ENCODE assay signal across 8 mouse cellular contexts in genomic region chr6:92244591-92244990, GRCm38 (mm10). TPM values are rescaled to one million over a fixed set of nuclear protein-coding genes. Genes with fewer than 3 reads are reported as not detected.
DNase-seq lines count a peak whose midpoint lies in the region; ATAC-seq and TF ChIP-seq lines count a peak whose summit lies in the region.

TSS of gene Trh (minus strand) at chr6:92244650.

- peak within 1 kb of the TSS; percentile 55 for H3K4me2 ChIP-seq in liver, embryonic 11.5 days
- no peak within 1 kb of the TSS for H3K4me2 ChIP-seq in liver, postnatal 0 days (ENCODE audit: low read depth, low read length)
- peak within 1 kb of the TSS; percentile 56 for H3K4me2 ChIP-seq in embryonic facial prominence, embryonic 14.5 days (ENCODE audit: low read depth, low read length)
- H3K4me2 ChIP-seq in limb, embryonic 11.5 days (ENCODE audit: low read depth, severe bottlenecking) = peak within 1 kb of the TSS; percentile 58

- no peaks in the 10 kb centered on the region for H3K9me3 ChIP-seq in liver, embryonic 11.5 days (ENCODE audit: control insufficient read depth, low read length)
- no peaks in the 10 kb centered on the region for H3K9me3 ChIP-seq in liver, postnatal 0 days (ENCODE audit: low read length)
- H3K9me3 ChIP-seq in embryonic facial prominence, embryonic 14.5 days (ENCODE audit: control insufficient read depth, low read length) = no peaks in the 10 kb centered on the region
- H3K9me3 ChIP-seq in limb, embryonic 11.5 days (ENCODE audit: control insufficient read depth, low read length) = no peaks in the 10 kb centered on the region

- WGBS in liver, embryonic 11.5 days = 2% methylated on average over 31 of the region's 31 CpGs
- WGBS in liver, postnatal 0 days (ENCODE audit: insufficient replicate concordance) = 1% methylated on average over 31 of the region's 31 CpGs
- WGBS in embryonic facial prominence, embryonic 14.5 days = 1% methylated on average over 31 of the region's 31 CpGs
- under 1% methylated on average over 31 of the region's 31 CpGs for WGBS in limb, embryonic 11.5 days

- no peaks in the 10 kb centered on the region for H3K36me3 ChIP-seq in liver, embryonic 11.5 days (ENCODE audit: control insufficient read depth, insufficient read depth, low read length)
- no peaks in the 10 kb centered on the region for H3K36me3 ChIP-seq in liver, postnatal 0 days (replicated peaks; ENCODE audit: insufficient read depth, low read length)
- H3K36me3 ChIP-seq in embryonic facial prominence, embryonic 14.5 days (ENCODE audit: control insufficient read depth, insufficient read depth, low read length) = no peaks in the 10 kb centered on the region
- H3K36me3 ChIP-seq in limb, embryonic 11.5 days (ENCODE audit: control insufficient read depth, insufficient read depth, low read length) = no peaks in the 10 kb centered on the region

- TF ChIP-seq CTCF in liver, postnatal 0 days (IDR thresholded peaks at IDR 0.05; ENCODE audit: low read depth) = no peak

- peaks cover 2% of the 10 kb centered on the region; the same call in 1 of the 2 replicates for H3K4me1 ChIP-seq in liver, embryonic 11.5 days (replicated peaks; ENCODE audit: control insufficient read depth, insufficient read depth, low read length)
- no peaks in the 10 kb centered on the region for H3K4me1 ChIP-seq in liver, postnatal 0 days (ENCODE audit: insufficient read depth)
- H3K4me1 ChIP-seq in embryonic facial prominence, embryonic 14.5 days (ENCODE audit: control insufficient read depth, insufficient read depth, low read length) = no peaks in the 10 kb centered on the region
- peaks cover 3% of the 10 kb centered on the region; the same call in 1 of the 2 replicates for H3K4me1 ChIP-seq in limb, embryonic 11.5 days (ENCODE audit: control insufficient read depth, insufficient read depth, low read length)

- no peak for ATAC-seq in liver, embryonic 11.5 days (replicated peaks; ENCODE audit: low FRiP score)
- no peak for ATAC-seq in liver, postnatal 0 days
- no peak; the same call in 1 of the 2 replicates for ATAC-seq in embryonic facial prominence, embryonic 14.5 days (ENCODE audit: low read depth)
- no peak for ATAC-seq in limb, embryonic 11.5 days (ENCODE audit: insufficient number of reproducible peaks, low FRiP score, low TSS enrichment, low read depth)
- ATAC-seq in inflammation-experienced regulatory T-cells, adult 6 months = no peak

- peaks cover 41% of the 10 kb centered on the region for H3K27me3 ChIP-seq in liver, embryonic 11.5 days (replicated peaks; ENCODE audit: control insufficient read depth, insufficient read depth, low read length)
- H3K27me3 ChIP-seq in liver, postnatal 0 days (ENCODE audit: insufficient read depth, low read length) = peaks cover 27% of the 10 kb centered on the region
- peaks cover 32% of the 10 kb centered on the region for H3K27me3 ChIP-seq in embryonic facial prominence, embryonic 14.5 days (replicated peaks; ENCODE audit: control insufficient read depth, insufficient read depth, low read length)
- peaks cover 21% of the 10 kb centered on the region for H3K27me3 ChIP-seq in limb, embryonic 11.5 days (ENCODE audit: control insufficient read depth, insufficient read depth, low read length)

- H3K4me3 ChIP-seq in liver, embryonic 11.5 days (ENCODE audit: low read depth, low read length) = peak within 1 kb of the TSS; percentile 20; the same call in 1 of the 2 replicates
- no peak within 1 kb of the TSS for H3K4me3 ChIP-seq in liver, postnatal 0 days (ENCODE audit: low read depth, low read length)
- peak within 1 kb of the TSS; percentile 35 for H3K4me3 ChIP-seq in embryonic facial prominence, embryonic 14.5 days (ENCODE audit: low read depth, low read length)
- peak within 1 kb of the TSS; percentile 28 for H3K4me3 ChIP-seq in limb, embryonic 11.5 days (ENCODE audit: low read depth, low read length)

- H3K9ac ChIP-seq in liver, embryonic 11.5 days (ENCODE audit: low read depth, low read length) = no peak within 1 kb of the TSS
- H3K9ac ChIP-seq in liver, postnatal 0 days (replicated peaks) = no peak within 1 kb of the TSS
- H3K9ac ChIP-seq in embryonic facial prominence, embryonic 14.5 days (ENCODE audit: low read depth, low read length) = peak within 1 kb of the TSS; percentile 45
- peak within 1 kb of the TSS; percentile 44; the same call in 1 of the 2 replicates for H3K9ac ChIP-seq in limb, embryonic 11.5 days (ENCODE audit: low read length)

- no peak within 1 kb of the TSS for H3K27ac ChIP-seq in liver, embryonic 11.5 days (ENCODE audit: low read depth, low read length)
- H3K27ac ChIP-seq in liver, postnatal 0 days (ENCODE audit: low read depth) = no peak within 1 kb of the TSS
- no peak within 1 kb of the TSS for H3K27ac ChIP-seq in embryonic facial prominence, embryonic 14.5 days (replicated peaks; ENCODE audit: low read depth, low read length)
- H3K27ac ChIP-seq in limb, embryonic 11.5 days (replicated peaks; ENCODE audit: low read depth, low read length) = no peak within 1 kb of the TSS

- no peak for DNase-seq in liver, embryonic 11.5 days (ENCODE audit: low spot score)
- no peak for DNase-seq in liver, postnatal 0 days
- no peak for DNase-seq in embryonic facial prominence, embryonic 14.5 days (ENCODE audit: low spot score)
- peak; percentile 41 for DNase-seq in limb, embryonic 11.5 days (ENCODE audit: low spot score)
- peak; percentile 38 for DNase-seq in retina, embryonic 14.5 days (ENCODE audit: low spot score)
- no peak for DNase-seq in gastrocnemius, adult 18-20 months (ENCODE audit: low spot score)
- DNase-seq in cerebellum, adult 18-20 months = no peak

- no peak for TF ChIP-seq EP300 in liver, postnatal 0 days (IDR thresholded peaks at IDR 0.05; ENCODE audit: low read depth)

RNA-seq across cellular contexts. Expression of gene Trh, which starts in this region (rescaled TPM):
- polyA plus RNA-seq in liver, embryonic 11.5 days (2014; fragmentation: Nextera tagmentation; extraction: Ambion mirVana) = not detected in 2 replicates
- 0.07 TPM in 1 of 2 replicates, not detected in the other for polyA plus RNA-seq in liver, postnatal 0 days (2015; fragmentation: Nextera tagmentation; extraction: Ambion mirVana)
- 0.40 and 0.73 TPM in 2 replicates for polyA plus RNA-seq in embryonic facial prominence, embryonic 14.5 days (2014; fragmentation: Nextera tagmentation; extraction: Ambion mirVana)
- polyA plus RNA-seq in limb, embryonic 11.5 days (2014; fragmentation: Nextera tagmentation; extraction: Ambion mirVana) = 0.13 TPM in 1 of 2 replicates, not detected in the other
- polyA plus RNA-seq in inflammation-experienced regulatory T-cells, adult 6 months (2017; shearing (Covaris generic)) = not detected
- not detected for total RNA-seq in gastrocnemius, adult 18-20 months (2021)

Comparison
In these comparisons a context has a peak if more than half of its experiments do, and no peak if none do; other contexts are left out.
1. Peak in DNase-seq, H3K4me3 ChIP-seq, H3K9ac ChIP-seq and H3K4me2 ChIP-seq in limb, embryonic 11.5 days; RNA of the gene not detected or under 1 TPM.